Mouse (Mus musculus): ENCODE data around the gene Myb.

GRCm38 (mm10) chr10:21135297-21135696, 25.5 kb downstream of the Myb start:
- TF ChIP-seq POLR2A (IDR thresholded peaks at IDR 0.05; ENCODE audit: low read depth, low read length) (no peak), CTCF (IDR thresholded peaks at IDR 0.05; ENCODE audit: extremely low read depth, insufficient read length, insufficient replicate concordance, low read depth, low read length) (no peak)
